Mouse (Mus musculus): Measurements from ENCODE around the gene Abcb11.
"Not testable (repeated sequence)": the region's sequence is repeated elsewhere in the genome, so short reads cannot be mapped to it uniquely, and the experiment has no call there.

The Abcb11 gene

DNA sequence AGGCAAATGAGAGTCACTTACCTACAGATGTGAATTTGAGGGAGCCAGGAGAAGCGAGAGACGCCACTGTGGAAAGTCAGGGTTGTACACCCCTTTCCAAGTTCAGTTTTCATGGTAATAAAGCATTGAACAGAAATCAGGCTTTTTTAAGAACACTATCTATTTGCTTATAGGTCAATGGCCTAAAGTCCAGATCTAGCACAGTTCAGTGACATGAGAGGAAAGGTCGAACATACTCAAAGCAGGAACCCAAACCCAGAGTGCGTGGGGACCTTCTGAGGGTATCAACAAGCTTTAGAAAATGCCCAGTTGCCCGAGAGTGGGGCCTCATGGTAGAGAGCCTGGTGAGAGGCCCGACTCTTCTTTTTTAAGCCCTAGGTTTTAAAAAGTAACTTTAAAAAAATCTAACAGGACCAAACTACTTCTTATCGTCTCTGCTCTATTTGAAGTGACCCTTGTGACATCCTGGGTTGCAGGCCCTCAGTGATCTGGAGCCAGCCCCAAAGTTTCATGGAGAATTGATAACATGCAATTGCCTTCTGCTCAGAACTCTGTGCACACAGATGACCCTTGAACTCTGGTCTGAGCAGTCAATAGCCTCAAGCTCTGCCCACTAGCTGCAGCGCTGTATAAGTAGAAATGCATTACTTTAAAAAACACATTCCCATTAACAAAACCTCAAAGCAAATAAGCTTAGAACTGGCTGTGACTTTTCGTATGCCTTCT is at the start of gene Abcb11:
Gene Abcb11 (minus strand): TSS at position 121 of the 726 bp plus-strand sequence.
- CTCF ChIA-PET: no interaction called here

DNA sequence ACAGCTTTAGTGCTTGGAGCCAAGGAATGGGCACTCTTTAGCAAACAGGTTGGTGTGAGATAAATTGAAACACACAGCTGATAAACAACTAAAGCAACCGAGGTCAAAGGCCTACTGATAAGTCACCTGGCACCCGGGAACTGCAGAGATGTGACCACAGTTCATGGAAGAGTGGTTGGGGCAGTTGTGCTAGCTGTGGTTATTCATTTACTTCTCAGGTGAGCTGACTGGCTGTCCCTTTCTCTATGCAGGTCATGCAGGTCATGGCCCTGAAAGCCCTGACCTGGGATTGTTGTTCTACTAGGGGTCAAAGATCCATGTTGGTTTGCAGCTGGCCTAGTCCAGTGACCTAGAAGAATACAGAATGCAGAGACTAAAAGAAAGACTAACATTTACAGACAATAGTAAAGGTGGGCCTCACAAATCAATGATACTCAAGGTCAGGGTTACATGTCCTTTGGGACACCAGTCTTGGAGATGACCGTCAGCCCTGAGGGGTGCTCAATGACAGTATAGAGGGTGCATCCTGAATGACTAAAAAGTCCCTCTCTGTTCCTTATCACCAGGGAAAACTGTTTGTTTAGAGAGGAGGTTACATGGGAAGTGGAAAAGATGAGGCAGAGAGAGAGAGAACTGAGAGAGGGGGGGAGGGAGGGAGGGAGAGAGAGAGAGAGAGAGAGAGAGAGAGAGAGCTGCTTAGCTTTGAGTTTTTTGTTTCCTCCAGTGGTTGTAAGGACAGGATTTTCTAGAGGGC is 43.9 kb upstream of the Abcb11 start:
- CTCF ChIA-PET: no interaction called here

DNA sequence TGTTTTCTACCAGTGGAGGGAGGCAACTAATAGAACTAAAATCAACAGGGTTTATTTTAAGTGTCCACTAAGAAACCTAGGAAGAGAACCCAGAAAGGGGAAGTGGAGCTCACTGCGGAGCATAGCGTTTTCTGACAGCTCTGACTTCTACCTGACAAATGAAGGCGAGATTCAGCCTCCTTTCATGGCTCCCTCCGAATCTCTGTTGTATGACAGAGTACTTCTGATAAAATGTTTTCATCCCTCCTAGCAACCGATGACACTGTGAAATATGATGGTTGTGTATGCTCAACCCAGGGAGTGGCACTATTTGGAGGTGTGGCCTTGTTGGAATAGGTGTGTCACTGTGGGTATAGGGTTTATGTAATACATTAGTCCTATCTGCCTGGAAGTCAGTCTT is 40.4 kb upstream of the Abcb11 start:
- CTCF ChIA-PET: no interaction called here

DNA sequence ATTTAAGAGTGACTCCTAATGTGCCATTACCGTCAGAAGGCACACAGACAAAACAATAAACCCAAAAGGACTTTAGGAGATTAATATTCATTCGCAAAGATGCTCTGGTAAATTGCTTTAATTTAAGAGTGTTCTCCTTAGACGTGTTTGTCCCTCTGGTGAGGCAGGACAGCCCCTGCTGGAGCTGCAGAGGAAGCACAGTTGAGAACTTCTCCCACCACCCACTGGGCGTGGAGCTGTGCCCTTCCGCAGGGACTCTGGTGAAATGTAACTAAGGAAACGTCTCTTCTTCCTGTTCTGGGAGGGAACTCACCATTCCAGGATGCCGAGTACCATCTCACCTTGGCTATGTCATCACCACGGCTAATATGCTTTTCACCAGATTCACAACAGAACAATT is 39.3 kb upstream of the Abcb11 start:
- CTCF ChIA-PET: no interaction called here

DNA sequence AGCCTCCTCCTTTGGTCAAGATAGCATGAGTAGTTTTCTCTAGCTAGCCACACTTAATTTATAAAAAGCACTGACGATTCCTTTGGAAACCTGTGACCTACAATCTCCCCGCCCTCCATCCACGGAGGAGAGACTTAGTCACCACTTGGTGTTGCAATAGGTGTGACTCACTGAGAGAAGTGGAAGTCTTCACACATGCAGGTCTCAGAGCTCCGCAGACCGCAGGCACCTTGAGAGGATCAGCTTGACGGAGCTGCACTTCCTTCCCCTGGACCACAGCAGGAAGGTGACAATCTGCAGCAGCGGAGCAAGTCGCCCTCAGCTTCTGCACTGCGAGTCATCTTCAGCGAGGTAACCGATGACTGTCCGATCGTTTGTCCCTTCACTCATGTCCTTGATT is 37.9 kb upstream of the Abcb11 start, which contains the start of gene Dhrs9:
Gene Dhrs9 (plus strand): TSS at position 165 of the 400 bp plus-strand sequence.
- CTCF ChIA-PET: interaction anchor here (0.6 kb wide), 1 partner anchor 1030 kb away, joined by 5 read pairs; no protein-coding TSS in a partner anchor

DNA sequence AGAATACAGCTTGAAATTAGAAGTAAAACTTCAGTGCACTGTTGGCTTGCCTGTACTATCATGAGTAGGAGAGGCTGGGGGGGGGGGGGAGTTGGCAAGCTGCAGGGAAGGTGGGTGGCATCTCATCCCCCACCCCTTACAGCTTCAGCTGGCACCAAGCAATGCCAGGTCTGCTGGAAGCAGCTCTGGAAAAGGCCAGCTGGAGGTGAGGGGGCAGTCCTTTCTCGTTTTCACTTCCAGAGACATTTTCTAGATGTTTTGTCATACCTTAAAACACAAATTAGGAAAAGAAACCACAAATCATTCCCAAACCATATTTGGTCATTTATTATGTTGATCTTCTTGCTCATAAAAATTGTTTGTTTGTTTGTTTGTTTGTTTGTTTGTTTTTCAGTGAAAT is 37.4 kb upstream of the Abcb11 start:
- CTCF ChIA-PET: interaction anchor here (0.6 kb wide), 1 partner anchor 1029 kb away, joined by 5 read pairs; no protein-coding TSS in a partner anchor

DNA sequence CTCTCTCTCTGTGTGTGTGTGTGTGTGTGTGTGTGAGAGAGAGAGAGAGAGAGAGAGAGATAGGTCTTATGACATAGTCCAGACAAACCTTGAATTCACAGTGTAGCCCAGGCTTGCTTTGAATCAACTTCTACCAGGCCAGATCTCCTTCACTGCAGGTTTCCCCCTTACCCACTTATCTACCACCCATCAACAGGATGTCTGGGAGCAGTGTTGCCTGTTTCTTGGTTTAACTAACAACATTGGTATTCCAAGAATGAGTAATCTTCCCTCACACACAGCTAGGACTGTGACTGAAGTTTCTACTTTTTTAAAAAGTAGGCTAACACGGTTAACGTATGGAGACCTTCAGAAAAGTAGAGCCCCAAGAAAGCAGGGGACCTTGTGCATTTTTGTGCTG is 34.4 kb upstream of the Abcb11 start:
- CTCF ChIA-PET: no interaction called here

DNA sequence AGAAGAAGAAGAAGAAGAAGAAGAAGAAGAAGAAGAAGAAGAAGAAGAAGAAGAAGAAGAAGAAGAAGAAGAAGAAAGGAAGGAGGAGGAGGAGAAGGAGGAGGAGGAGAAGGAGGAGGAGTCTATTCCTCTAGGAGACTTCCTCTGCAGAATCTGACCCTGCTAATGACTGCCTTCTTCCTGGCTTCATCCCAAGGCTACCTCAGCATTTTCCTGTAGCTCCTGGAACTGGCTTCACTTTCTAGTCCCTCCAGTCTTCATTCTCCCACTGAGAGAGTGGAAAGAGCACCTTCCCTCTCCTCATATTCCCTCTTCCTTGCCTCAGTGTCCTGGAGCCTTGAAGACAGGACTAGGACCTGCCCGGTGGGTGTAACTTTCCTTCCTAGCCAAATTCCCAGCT is 22.9 kb upstream of the Abcb11 start:
- CTCF ChIA-PET: no interaction called here

DNA sequence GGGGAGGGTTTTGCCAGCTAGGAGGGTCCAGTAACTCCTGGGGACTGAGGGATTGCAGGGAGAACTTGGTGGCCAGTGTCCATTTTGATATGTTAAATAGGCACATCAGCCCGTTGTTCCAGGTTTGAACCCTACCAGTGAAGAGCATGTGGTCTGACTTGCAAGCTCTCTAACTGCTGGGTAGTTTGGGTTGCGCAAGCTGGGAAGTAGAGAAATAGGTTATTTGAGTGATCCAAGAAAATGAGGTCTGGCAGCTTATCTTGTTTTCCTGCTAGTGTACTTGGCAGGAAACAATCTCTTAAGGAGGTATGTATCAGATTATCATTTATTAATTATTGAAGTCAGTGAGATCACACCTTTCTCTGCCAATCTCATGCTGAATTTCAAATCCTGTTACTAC is 22.4 kb upstream of the Abcb11 start:
- CTCF ChIA-PET: no interaction called here

DNA sequence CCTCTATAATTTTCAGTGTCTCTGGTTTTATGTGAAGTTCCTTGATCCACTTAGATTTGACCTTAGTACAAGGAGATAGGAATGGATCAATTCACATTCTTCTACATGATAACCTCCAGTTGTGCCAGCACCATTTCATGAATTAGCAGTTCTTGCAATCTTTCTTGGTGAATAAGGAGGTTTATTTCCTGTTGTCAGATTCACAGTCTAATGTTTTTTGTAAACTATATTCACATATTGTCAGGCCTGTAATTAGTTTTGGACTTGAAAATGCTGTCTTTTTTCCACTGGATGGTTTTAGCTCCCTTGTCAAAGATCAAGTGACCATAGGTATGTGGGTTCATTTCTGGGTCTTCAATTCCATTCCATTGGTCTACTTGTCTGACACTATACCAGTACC is 13.0 kb upstream of the Abcb11 start:
- CTCF ChIA-PET: not testable (repeated sequence)

DNA sequence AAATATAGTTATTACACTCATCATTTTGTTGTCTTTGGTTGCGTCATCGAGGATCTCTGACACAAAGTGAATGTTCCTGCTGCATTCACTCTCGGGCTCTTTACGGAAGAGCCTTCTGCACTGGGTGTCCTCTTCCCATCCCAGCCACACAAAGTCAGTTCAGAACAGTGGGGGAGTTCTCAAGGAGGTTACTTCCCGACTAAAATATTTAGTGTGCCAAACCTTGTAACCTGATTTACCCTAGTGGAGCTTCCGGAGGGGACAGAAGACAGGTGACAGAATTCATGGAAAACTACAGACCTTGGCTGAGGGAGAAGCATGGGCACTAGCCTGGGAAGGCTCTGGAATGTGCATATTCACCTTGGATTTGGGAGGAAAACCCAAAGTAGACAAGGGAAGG is 910 bp downstream of the Abcb11 start:
- CTCF ChIA-PET: no interaction called here

DNA sequence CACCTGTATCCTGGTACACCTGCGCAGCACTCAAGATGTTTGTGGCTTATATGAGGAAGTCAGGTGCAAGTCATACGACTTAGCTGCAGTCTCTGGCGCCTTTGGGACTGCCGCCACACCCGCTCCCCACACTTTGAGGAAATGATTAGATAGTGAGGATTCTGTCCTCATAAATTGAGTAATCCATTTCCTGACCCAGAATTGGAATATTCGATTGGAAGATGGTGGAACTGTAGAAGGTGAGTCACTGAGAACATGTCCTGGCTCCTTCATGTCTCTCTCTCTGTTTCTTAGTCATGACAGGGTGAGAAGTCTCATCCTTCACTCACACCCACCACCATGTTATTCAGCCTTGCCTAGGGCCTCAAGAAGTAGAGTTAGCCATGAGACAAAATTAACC is 10.9 kb downstream of the Abcb11 start:
- CTCF ChIA-PET: not testable (repeated sequence)

DNA sequence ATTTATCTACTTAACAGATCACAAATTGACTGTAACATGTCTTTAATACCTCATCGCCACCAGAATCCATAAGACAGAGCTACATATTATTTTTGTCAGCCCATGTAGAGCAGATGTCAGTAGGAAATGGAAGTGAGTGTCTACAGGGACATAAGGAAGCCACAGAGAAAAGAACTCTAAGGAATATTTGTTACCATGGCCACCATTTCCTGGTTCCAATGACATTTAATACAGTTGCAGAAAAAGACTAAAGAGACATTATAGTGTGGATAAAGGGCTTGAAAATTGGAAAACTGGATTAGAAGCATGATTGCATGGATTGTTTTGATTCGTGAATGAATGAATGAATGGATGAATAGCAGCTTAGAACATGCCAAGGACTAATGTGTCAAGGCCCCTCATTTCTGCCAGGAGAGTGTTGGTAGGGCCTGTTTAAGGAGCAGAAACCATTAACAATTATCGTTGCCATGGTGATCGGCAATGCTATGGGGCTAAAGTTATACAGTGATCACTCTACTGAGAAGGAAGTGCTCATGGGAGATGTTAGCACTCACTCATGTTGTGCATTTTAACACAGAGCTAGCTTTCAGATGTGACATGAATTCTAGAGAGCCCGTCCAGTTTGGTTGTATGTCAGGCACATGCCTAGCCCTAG is 13.8 kb downstream of the Abcb11 start:
- CTCF ChIA-PET: no interaction called here

DNA sequence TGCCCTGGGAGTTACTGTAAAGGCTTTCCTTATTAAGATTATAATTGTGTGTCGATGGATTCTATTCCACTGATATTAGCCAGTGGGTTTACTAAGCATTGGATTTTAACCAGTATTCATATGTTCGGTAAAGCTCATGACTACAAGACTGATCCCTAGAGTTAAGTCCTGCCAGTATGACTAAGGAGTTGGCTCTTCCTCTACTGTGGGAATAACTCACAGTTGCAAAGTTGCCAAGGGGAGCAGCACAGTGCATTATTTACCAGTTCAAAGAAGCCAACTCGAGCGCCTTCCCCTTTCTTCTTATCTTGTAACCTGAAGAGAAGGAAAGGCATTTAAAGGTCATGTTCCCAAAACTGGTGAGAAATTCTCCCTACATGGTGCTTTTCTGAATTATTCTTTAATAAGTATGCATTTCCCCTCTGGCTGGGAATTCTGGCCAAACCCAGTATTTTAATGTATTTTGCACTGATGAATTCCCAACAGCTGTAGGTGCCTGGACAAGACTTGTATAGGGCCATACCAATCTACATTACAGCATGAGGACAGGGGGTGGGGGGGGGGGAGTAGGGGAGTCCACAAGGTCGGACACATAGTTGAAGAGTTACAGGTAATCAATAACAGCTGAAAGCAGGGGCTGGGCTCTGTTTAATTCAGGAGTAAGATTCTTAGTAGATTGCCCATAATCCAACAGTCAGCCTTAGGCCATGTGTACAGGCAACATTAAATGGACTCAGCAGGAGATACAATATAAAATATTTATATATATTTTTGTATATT is 17.3 kb downstream of the Abcb11 start:
- CTCF ChIA-PET: no interaction called here

DNA sequence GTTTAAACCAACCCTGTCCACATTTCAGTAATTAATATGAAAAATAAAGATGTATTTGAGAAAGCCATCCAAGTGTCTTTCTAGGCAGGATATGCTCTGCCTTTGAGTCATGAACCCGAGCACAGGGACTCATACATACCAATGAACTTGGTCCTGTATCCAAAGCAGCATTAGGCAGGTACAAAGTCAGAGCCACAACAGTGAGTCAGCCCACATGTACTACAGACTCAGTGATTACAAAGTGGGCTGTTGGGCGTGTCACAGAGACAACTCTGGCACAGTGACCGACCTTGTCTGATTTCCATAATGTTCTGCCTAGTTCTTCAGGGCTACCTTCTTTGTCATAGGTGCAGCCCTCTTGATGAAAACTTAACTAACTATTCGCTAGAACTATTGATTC is 19.4 kb downstream of the Abcb11 start:
- CTCF ChIA-PET: no interaction called here

DNA sequence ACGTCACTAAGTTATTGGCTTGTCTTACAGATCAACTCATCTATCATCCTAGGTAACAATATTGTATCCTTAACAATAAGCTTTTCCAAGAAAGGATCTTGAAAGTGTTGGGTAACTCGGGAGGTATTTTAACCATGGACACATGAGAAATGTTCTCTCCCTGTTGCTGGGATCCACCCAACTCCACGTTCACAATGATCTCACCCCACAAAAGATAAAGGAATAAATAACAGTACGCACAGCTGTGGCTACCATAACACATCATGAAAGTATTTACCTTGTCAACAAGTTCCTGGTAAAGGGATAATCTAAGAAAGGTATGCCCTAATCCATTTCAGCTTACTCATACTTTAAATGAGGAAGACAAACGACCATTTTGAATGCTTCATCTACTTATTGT is 21.0 kb downstream of the Abcb11 start:
- CTCF ChIA-PET: no interaction called here

DNA sequence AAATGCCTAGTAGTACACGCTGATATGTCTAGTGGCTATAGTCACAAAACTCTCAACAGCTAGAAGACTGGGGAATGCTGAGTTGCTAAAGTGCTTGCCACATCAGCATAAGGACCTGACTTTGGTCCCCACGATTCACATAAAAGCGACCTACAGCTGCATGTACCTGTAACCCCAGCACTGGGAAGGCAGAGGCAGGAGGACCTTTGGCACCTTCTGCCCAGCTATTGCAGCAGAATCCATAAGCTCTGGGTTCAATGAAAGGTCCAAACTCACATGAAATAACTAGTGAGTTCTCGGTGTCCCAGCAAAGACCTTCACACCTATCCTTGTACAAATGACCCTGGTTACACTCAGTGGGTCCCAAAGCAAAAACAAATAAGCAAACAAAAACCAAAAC is 31.1 kb downstream of the Abcb11 start:
- CTCF ChIA-PET: no interaction called here

DNA sequence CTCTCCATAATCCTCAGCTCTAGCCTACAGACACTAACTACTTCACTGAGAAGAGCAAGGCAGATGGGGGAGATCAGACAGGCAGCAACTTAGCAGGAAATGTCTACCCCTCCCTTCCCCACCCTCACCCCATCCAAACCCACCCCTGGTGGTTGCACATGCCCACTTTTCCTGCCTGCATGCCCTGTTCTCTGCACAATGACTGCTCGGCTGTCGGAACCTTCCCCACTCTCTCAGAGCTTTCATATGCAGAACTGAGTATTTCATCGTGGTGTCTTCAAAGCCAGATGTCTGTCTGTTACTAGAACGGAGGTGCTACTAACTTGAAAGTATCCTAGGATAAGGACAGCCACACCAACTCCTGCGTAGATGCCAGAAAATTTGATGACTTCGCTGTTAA is 34.3 kb downstream of the Abcb11 start:
- CTCF ChIA-PET: no interaction called here

DNA sequence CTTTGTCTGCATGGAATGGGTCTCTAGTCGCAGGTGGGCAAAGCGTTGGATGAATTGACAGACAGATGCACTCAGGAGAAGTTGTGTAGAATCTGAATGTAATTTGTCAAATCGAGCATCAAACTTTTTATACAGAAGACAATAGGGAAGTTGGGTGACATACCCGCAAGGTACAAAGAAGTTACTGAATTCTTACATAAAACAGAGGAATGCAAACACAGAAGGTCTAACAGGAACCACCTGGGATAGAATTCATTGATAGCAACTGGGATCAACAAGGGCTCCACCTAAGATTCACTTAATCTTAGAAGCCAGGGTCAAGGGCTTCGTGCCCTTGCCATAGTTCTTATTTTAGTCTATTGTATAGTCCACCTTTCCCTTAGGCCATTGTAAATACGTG is 41.8 kb downstream of the Abcb11 start:
- CTCF ChIA-PET: not testable (repeated sequence)

DNA sequence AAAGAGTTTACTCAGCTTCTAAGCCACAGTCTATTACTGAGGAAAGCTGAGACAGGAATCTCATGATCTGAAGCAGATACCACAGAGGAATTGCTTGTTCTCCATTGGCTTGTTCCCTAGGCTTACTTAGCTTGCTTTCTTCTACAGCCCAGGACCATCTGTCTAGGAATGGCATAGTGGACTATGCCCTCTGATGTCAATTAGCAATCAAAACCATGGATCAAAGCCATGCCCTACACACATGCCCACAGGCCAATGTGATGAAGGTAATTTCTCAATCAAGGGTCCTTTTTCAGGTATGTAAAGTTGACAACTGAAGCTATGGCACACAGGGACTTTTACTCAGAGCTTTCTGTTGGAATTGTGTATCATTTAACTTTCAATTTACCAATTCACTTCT is 47.9 kb downstream of the Abcb11 start:
- CTCF ChIA-PET: no interaction called here

DNA sequence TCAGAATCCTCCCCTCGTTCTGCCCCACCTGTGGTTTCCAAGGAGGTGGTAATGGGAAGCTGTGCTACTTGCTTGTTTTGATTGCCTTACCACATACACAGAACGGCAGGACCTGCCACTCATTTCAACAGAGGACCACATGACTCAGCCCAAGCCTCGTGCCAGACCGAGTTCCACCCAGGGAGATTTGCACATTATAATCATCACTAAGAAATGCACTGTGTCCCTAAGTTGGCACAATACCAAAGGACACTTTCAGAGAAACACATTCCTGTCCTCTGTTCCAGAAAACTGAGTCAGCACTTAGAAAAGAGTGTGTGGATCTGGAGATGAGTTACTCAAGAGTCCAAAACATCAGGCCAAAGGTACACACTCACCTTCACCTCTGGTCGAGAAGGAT is 53.4 kb downstream of the Abcb11 start:
- CTCF ChIA-PET: no interaction called here

DNA sequence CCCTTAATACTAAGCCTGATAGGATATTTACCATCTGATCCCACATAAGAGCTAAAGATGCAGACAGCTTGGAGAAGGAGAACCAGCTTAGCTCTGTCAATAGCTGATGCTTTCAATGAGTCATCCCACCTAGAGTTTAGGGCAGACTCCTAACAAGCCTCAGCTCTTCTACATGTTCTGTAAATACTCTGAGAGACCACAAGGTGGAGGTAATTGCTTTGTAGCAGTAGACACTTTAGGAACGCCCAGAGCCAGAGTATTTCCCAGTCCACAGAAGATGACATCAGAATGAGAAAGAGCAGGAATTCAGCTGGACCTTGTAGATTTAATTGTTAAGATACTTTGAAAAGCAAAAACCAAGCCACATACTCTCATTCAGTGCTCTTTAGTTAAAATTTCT is 66.5 kb downstream of the Abcb11 start:
- CTCF ChIA-PET: no interaction called here

Measured in spleen, embryonic (tissue).